Mouse (Mus musculus): Measurements from ENCODE around the gene Timm8a2.

DNA sequence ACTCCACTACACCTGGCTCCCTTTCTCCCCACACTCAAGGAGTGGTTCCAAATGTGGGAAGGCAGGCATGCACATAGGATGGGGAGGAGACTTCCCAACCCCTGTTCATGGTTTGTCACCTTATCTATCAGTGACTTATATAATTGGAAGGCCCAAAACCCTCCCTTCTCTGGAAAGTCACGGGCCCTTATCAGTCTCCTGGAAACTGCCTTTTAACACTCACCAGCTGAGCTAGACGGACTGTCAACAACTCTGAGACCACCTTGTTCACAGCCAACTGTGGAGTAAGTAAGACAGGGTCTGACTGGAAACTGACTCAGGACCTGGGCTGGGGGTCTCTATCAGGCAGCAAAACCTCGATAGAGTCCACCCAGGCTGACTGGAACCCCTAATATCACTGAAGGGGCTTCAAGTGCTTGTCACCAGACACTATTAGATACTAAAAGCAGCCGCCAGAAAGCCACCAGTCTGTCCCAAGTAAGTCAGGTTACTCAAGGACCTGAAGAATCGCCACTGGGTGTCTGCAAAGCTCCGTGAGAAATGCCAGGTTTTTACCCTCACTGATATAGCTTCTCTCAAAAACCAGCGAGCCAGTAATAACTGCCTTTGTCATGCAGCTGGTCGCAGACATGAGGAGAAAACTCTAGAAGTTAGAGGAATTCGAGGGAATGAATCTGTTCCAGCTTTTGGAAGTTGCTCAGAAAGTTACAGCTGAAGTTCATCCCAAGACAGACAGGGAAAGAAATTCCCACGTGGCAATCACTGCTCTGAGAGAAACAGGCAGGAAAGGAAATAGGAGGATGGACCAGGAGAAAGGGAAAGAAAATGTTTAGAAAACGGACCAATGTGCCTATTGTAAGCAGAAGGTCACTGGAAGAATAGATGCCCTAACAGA lies 34.6 kb downstream of the Timm8a2 start:
- TF ChIP-seq MAFK (IDR thresholded peaks at IDR 0.05; ENCODE audit: borderline replicate concordance, low read depth, low read length) = no peak
- peak; percentile 50 for TF ChIP-seq TCF12 (IDR thresholded peaks at IDR 0.05; ENCODE audit: low read depth, low read length)
- TF ChIP-seq CTCF (IDR thresholded peaks at IDR 0.05 in 2 of 3, conservative IDR thresholded peaks at IDR 0.05 in 1 of 3; ENCODE audit: control insufficient read depth in 1 of 3, insufficient read depth in 1 of 3, low read depth in 2 of 3, low read length in 3 of 3, poor library complexity in 1 of 3, severe bottlenecking in 1 of 3) = no peak

Data from MEL (cell line).